Mouse (Mus musculus) midbrain, embryonic 16.5 days (tissue): ENCODE measurements at regions not wholly inside any gene's neighbourhood (a gene's known extent, or its start where the extent isn't known, plus 50 kb on each side); places are given as distances from the start of the nearest gene placed in this dataset.
A peak's percentile ranks its signal among the peaks of the same experiment; 100 is the strongest.
"Not testable (repeated sequence)": the region's sequence is repeated elsewhere in the genome, so short reads cannot be mapped to it uniquely, and the experiment has no call there.

Experiments used
- ATAC-seq: fragments of 200-750 bp; cut with Nextera tagmentation; 2 replicates; pipeline ENCODE4 v1.8.0; 2017; ENCODE audit warnings: moderate TSS enrichment
- H3K27ac ChIP-seq: fragments of 300-500 bp; sonication (generic); 2 replicates; pipeline ENCODE4 v1.5.1; 2014; ENCODE audit warnings: mild to moderate bottlenecking, low read length, mixed read lengths
- H3K27me3 ChIP-seq: fragments of 300-500 bp; sonication (generic); 2 replicates; pipeline ENCODE4 v1.6.1; 2014; ENCODE audit warnings: low read depth, low read length, mixed read lengths; ENCODE audit not compliant: control insufficient read depth, insufficient read depth
- H3K36me3 ChIP-seq: fragments of 300-500 bp; sonication (generic); 2 replicates; pipeline ENCODE4 v1.6.1; 2014; ENCODE audit warnings: mild to moderate bottlenecking, low read length, moderate library complexity, mixed read lengths; ENCODE audit not compliant: control insufficient read depth, insufficient read depth
- H3K4me1 ChIP-seq: fragments of 300-500 bp; sonication (generic); 2 replicates; pipeline ENCODE4 v1.6.1; 2014; ENCODE audit warnings: mild to moderate bottlenecking, low read length, mixed read lengths; ENCODE audit not compliant: control insufficient read depth, insufficient read depth
- H3K4me2 ChIP-seq: fragments of 300-500 bp; sonication (generic); 2 replicates; pipeline ENCODE4 v1.6.1; 2014; ENCODE audit warnings: mild to moderate bottlenecking, low read length, mixed read lengths
- H3K4me3 ChIP-seq: fragments of 300-500 bp; sonication (generic); 2 replicates; pipeline ENCODE4 v1.5.1; 2014; ENCODE audit warnings: low read depth, mild to moderate bottlenecking, low read length, moderate library complexity, mixed read lengths
- H3K9ac ChIP-seq: fragments of 300-500 bp; sonication (generic); 2 replicates; pipeline ENCODE4 v1.6.1; 2014; ENCODE audit warnings: low read depth, low read length, mixed read lengths
- H3K9me3 ChIP-seq: fragments of 300-500 bp; sonication (generic); replicated peaks from 2 replicates; pipeline ENCODE4 v1.6.1; 2014; ENCODE audit warnings: mild to moderate bottlenecking, low read length, mixed read lengths; ENCODE audit not compliant: control insufficient read depth, poor library complexity, severe bottlenecking
- WGBS: fragments of 180-500 bp; shearing (Covaris S2); extraction: QIAGEN DNeasy Blood & Tissue Kit; methylation state at CpG from one replicate; pipeline ENCODE4 v1.1.7; 2014; 5-methylcytosine and 5-hydroxymethylcytosine counted together

- no peaks in the 10 kb centered on the region for H3K27me3 ChIP-seq
- no peak overlapping the region for H3K4me2 ChIP-seq
- H3K27ac ChIP-seq = peak overlapping the region; percentile 13; the same call in 1 of the 2 replicates
- WGBS = 44% methylated on average over 1 of the region's 1 CpGs
- H3K9me3 ChIP-seq = no peaks in the 10 kb centered on the region
- no peak; the same call in 1 of the 2 replicates for ATAC-seq
- H3K4me1 ChIP-seq = peaks cover 7% of the 10 kb centered on the region
- no peak overlapping the region for H3K9ac ChIP-seq
- no peak overlapping the region for H3K4me3 ChIP-seq
- H3K36me3 ChIP-seq = no peaks in the 10 kb centered on the region
Observed at GRCm38 (mm10) chr9:51664353-51664752, 100.8 kb upstream of the Arhgap20 start.

DNA sequence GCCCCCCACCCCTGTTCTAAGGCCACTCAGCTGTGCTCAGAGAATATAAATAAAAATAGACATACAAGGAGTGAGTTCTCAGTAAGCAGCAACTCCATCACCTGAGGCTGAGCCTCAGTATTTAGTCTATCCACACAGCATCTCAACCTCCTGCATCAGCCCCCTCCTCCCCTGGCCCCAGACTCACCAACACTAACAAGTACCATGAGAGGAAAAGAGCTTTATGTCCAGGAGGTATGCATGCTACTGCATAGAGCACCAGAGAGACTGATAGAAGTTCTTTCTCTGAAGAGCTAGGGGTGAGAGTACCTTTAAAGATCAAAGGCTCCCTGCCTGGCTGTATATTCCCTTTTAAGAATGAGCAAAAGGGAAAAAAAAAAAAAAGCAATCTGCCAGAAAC, 100.3 kb upstream of the Arhgap20 start:
- Histone ChIP-seq H3K9me3 (no peaks in the 10 kb centered on the region), H3K36me3 (no peaks in the 10 kb centered on the region), H3K4me2 (no peak overlapping the region), H3K27me3 (no peaks in the 10 kb centered on the region), H3K4me3 (no peak overlapping the region), H3K9ac (no peak overlapping the region), H3K4me1 (peaks cover 7% of the 10 kb centered on the region), H3K27ac (peak overlapping the region; percentile 13; the same call in 1 of the 2 replicates)
- peak; percentile 67; the same call in 1 of the 2 replicates for ATAC-seq

GRCm38 (mm10) chr9:51668976-51669375, 96.2 kb upstream of the Arhgap20 start:
- H3K36me3 ChIP-seq, H3K27me3 ChIP-seq, H3K4me1 ChIP-seq, H3K27ac ChIP-seq, H3K4me2 ChIP-seq, H3K9me3 ChIP-seq, H3K9ac ChIP-seq, ATAC-seq, H3K4me3 ChIP-seq: not testable (repeated sequence)
- 96% methylated on average over 12 of the region's 12 CpGs for WGBS

- Histone ChIP-seq H3K4me2 (no peak overlapping the region), H3K9ac (no peak overlapping the region), H3K9me3 (no peaks in the 10 kb centered on the region), H3K27me3 (no peaks in the 10 kb centered on the region), H3K36me3 (no peaks in the 10 kb centered on the region), H3K4me1 (no peaks in the 10 kb centered on the region), H3K27ac (no peak overlapping the region), H3K4me3 (no peak overlapping the region)
- no peak for ATAC-seq
- 91% methylated on average over 2 of the region's 2 CpGs for WGBS
Observed at GRCm38 (mm10) chr9:51670531-51670930, 94.6 kb upstream of the Arhgap20 start.

DNA sequence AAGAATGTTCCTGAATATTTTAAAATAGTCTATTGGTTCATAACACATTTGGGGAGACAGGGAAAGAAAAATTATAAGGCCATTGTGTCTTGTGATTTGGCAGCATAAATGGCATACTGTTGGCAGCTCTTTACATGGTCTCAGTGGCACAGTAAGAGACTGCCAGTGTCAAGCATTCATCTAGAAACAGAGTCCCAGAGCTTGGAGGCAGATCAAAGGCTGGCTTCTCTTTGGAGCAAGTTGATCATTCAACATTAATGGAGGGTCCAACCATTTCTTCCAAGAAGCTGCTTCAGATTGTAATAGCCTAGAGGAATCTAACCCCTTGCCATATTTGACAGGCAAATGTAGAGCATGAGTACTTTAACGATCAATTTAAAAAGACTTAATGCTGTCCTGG, 78.6 kb upstream of the Arhgap20 start:
- Histone ChIP-seq H3K27ac (no peak overlapping the region), H3K4me1 (no peaks in the 10 kb centered on the region), H3K4me3 (no peak overlapping the region), H3K9ac (no peak overlapping the region), H3K4me2 (no peak overlapping the region), H3K36me3 (no peaks in the 10 kb centered on the region), H3K9me3 (no peaks in the 10 kb centered on the region), H3K27me3 (no peaks in the 10 kb centered on the region)
- no peak for ATAC-seq
- 72% methylated on average over 1 of the region's 1 CpGs for WGBS

- Histone ChIP-seq H3K4me1 (no peaks in the 10 kb centered on the region), H3K4me3 (no peak overlapping the region), H3K9me3 (no peaks in the 10 kb centered on the region), H3K4me2 (no peak overlapping the region), H3K36me3 (no peaks in the 10 kb centered on the region), H3K27me3 (no peaks in the 10 kb centered on the region), H3K9ac (no peak overlapping the region), H3K27ac (no peak overlapping the region)
- 87% methylated on average over 3 of the region's 3 CpGs for WGBS
- no peak for ATAC-seq
Observed at GRCm38 (mm10) chr9:51714326-51714725, 50.8 kb upstream of the Arhgap20 start.
